Mouse (Mus musculus) midbrain, embryonic 13.5 days (tissue): Measurements from ENCODE around the gene Iscu. TPM values are rescaled to one million over a fixed set of nuclear protein-coding genes. Genes with fewer than 3 reads are reported as not detected.
"Not testable (repeated sequence)": the region's sequence is repeated elsewhere in the genome, so short reads cannot be mapped to it uniquely, and the experiment has no call there.

Experiments used
- ATAC-seq: fragments of 200-750 bp; cut with Nextera tagmentation; 2 replicates; pipeline ENCODE4 v1.8.0; 2017; ENCODE audit warnings: mild to moderate bottlenecking, moderate TSS enrichment, moderate library complexity
- H3K27ac ChIP-seq: fragments of 300-500 bp; sonication (generic); 2 replicates; pipeline ENCODE4 v1.5.1; 2015; ENCODE audit warnings: inconsistent platforms, mild to moderate bottlenecking, moderate library complexity
- H3K27me3 ChIP-seq: fragments of 300-500 bp; sonication (generic); 2 replicates; pipeline ENCODE4 v1.6.1; 2015; ENCODE audit warnings: mild to moderate bottlenecking, inconsistent platforms
- H3K36me3 ChIP-seq: fragments of 300-500 bp; sonication (generic); 2 replicates; pipeline ENCODE4 v1.6.1; 2015; ENCODE audit warnings: mild to moderate bottlenecking, inconsistent platforms
- H3K4me1 ChIP-seq: fragments of 300-500 bp; sonication (generic); replicated peaks from 2 replicates; pipeline ENCODE4 v1.6.1; 2015; ENCODE audit warnings: inconsistent platforms
- H3K4me2 ChIP-seq: fragments of 300-500 bp; sonication (generic); replicated peaks from 2 replicates; pipeline ENCODE4 v1.6.1; 2015; ENCODE audit warnings: moderate library complexity, mild to moderate bottlenecking, inconsistent platforms
- H3K4me3 ChIP-seq: fragments of 300-500 bp; sonication (generic); replicated peaks from 2 replicates; pipeline ENCODE4 v1.5.1; 2015; ENCODE audit warnings: mild to moderate bottlenecking, inconsistent platforms
- H3K9ac ChIP-seq: fragments of 300-500 bp; sonication (generic); replicated peaks from 2 replicates; pipeline ENCODE4 v1.6.1; 2015; ENCODE audit warnings: mild to moderate bottlenecking, inconsistent platforms
- H3K9me3 ChIP-seq: fragments of 300-500 bp; sonication (generic); 2 replicates; pipeline ENCODE4 v1.6.1; 2016; ENCODE audit warnings: mild to moderate bottlenecking, inconsistent platforms
- WGBS: fragments of 180-500 bp; shearing (Covaris S2); methylation state at CpG from one replicate; pipeline ENCODE4 v1.1.7; 2015; 5-methylcytosine and 5-hydroxymethylcytosine counted together
- polyA plus RNA-seq: library from polyadenylated mRNA; unstranded; fragments of >200 nt; fragmentation: Nextera tagmentation; extraction: Ambion mirVana; gene quantifications from 2 replicates; pipeline ENCODE4 v1.2.1, GENCODE M21; 2015

Gene Iscu
- polyA plus RNA-seq, 1 experiment from 2014 or later, result 93.0 TPM

DNA sequence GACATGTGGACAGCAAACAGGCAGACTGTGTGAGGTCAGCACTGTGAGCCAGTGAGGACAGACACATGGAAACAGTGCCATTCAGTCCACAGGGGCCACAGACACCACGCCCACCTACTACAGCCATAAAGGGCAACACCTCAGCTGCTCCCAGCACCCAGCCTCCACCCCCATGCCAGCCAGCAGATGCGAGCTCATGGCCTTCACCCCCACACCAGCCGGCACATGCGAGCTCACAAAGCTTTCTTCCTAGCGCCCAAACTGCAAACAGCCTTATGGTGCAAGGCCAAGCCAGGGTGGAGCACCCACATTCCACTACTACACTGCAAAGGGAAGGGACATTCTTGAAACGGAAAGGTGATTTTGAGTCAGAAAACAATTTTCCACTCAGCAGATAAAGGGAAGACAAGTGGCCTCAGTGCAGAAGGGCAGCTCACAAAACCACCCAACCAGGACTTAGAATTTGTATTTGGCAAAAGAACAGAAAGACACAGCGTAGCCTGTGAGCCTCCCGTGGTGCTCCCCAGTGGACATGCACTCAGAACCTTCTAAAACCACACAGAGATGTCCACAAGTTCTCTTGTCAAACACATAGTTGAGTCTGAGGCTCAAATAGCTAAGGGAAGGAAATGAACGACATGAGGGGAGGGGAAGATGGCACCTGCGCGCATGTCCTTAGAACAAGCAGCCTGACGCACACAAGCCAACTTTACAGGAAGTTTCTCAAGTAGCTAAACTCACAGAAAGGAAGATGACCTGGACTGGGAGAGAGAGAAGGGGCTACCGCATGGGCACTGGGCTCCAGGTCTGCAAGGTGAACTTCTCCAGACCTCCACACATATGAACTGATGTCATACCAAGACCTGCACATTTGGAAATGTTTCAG, 6.7 kb upstream of the Iscu start:
- WGBS, result 93% methylated on average over 13 of the region's 13 CpGs

DNA sequence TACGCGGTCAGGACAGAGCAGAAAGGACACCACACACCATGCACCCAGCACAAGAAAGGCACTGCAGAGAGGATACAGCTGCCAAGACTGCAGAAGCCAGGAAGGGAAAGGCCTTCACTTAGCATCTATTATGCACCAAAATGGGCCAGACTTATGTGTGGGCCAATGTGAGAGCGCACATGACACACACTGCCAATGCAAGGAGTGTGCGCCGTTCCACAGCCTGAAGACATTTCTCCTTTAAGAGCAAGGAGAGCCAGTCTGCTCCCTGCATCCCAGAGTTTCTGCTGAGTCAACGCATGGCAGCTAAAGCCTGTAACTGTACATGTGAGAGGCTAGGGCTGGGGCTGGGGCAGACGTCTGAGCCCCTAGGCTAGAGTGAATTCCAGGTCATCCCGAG, 3.7 kb upstream of the Iscu start:
- no peak overlapping the region for H3K9ac ChIP-seq
- H3K9me3 ChIP-seq, result no peaks in the 10 kb centered on the region
- H3K27me3 ChIP-seq, result no peaks in the 10 kb centered on the region
- 97% methylated on average over 8 of the region's 8 CpGs for WGBS
- no peak overlapping the region for H3K4me2 ChIP-seq
- H3K4me3 ChIP-seq, result no peak overlapping the region
- ATAC-seq, result no peak
- peaks cover 32% of the 10 kb centered on the region for H3K4me1 ChIP-seq
- H3K36me3 ChIP-seq, result peaks cover 39% of the 10 kb centered on the region
- no peak overlapping the region for H3K27ac ChIP-seq

More for the DNA sequence above, 6.7 kb upstream of the Iscu start:
- Histone ChIP-seq H3K4me1 (peaks cover 23% of the 10 kb centered on the region), H3K4me2 (no peak overlapping the region), H3K4me3 (no peak overlapping the region), H3K27me3 (no peaks in the 10 kb centered on the region), H3K9me3 (no peaks in the 10 kb centered on the region), H3K27ac (no peak overlapping the region), H3K36me3 (peaks cover 69% of the 10 kb centered on the region), H3K9ac (no peak overlapping the region)
- ATAC-seq, result no peak

DNA sequence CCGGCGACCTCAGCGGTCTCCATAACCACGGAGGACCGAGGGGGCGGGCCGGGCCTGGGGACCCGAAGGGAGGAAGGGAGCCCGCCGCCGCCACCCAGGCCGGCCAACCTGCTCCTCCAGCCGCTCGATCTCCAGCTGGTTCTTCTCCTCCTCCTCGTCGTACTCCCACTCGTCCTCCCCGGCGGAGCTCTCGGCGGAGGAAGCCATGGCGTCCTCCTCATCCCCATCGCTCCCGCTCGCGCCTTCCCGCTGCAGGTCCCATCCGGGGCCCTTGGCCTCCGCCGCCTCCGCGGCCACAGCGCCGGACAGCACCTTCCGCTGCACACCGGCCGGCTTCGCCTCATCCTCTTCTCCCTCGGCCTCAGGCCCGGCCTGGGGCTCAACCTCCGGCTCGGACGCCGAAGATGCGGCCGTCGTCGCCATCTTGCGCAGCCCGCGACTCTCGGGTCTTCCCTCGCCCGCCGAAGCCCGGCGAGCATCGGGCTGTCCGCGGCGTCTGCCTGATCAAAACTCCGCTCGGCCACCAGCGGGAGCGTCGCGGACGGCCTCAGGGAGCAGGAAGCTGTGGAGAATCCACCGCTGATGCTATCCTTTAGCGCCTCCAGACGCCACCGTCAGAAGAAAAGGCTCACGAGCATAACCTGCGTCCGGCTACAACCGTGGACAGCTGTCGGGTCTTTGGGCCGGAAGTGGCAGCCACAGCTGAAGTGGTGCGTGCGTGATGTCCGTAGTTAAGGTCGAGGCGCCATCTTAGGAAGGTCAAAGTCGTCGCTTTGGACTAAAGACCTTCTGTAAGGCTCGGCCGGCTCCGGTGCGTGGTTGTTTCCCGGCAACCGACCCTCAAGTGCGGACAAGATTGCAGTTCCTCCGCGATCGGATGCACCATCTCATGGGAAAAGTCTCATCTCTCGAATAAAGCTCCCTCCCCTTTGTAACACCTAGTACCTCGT, 1.1 kb upstream of the Iscu start:
- Histone ChIP-seq H3K9ac (peak overlapping the region; percentile 88), H3K4me2 (peak overlapping the region; percentile 96), H3K36me3 (peaks cover 48% of the 10 kb centered on the region), H3K4me3 (peak overlapping the region; percentile 86), H3K4me1 (peaks cover 35% of the 10 kb centered on the region), H3K27ac (peak overlapping the region; percentile 95), H3K9me3 (no peaks in the 10 kb centered on the region), H3K27me3 (no peaks in the 10 kb centered on the region)
- under 1% methylated on average over 92 of the region's 97 CpGs for WGBS
- ATAC-seq, result peak; percentile 82

DNA sequence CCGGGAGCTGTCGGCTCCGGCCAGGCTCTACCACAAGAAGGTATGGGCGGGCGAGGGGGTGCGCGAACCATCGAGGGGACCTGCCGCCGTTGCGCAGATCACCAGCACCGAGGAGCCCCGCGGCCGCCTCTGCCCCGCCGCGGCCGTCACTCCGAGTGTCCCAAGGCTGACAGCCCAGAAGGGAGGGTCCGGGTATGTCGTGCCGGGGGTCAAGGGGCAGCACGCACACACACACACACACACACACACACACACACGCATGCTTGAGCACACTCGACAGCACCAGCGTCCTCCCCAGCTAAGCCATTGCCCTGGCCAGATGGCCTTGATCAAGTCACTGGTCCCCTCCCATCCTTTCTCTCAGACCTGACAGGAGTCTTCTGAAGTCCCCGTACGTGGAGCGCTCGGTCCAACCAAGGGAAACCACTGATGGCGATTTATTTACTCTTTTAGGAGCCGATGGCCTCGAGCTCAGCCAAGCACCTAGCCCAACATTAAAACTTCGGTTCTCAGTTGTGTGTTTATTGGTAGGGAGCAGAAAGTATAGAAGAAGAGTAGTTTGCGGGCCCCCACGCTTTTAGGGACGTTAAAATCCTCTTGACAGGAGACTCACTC, 464 bp downstream of the Iscu start:
- H3K4me3 ChIP-seq, result peak overlapping the region; percentile 86
- WGBS, result 4% methylated on average over 21 of the region's 38 CpGs
- peak overlapping the region; percentile 95 for H3K27ac ChIP-seq
- H3K4me1 ChIP-seq, result peaks cover 35% of the 10 kb centered on the region
- ATAC-seq, result peak; percentile 69
- peak overlapping the region; percentile 88 for H3K9ac ChIP-seq
- H3K4me2 ChIP-seq, result peak overlapping the region; percentile 96
- no peaks in the 10 kb centered on the region for H3K27me3 ChIP-seq
- H3K36me3 ChIP-seq, result peaks cover 46% of the 10 kb centered on the region
- no peaks in the 10 kb centered on the region for H3K9me3 ChIP-seq

DNA sequence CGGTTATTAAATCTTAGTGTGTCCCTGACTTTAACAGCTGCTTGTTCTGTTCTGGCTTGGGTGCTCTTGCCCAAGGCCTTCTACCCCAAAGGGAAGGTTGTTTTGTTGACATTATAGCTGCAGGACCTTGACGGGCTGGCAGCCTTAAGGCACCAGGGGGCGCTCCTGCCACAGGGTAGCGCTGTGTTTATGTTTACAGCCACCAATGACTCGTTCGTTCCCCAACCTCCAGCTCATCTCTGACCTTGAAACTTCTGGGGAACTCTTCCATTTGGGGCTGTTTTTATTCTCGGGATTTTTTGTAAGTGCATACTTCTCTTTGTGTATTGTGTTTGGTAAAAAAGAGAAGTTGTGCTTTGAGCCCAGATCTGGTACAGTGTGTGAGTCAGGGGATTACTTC, 1.1 kb downstream of the Iscu start:
- WGBS, result under 1% methylated on average over 7 of the region's 7 CpGs
- Histone ChIP-seq H3K9me3 (no peaks in the 10 kb centered on the region), H3K27me3 (no peaks in the 10 kb centered on the region), H3K4me2 (peak overlapping the region; percentile 96), H3K36me3 (peaks cover 46% of the 10 kb centered on the region), H3K9ac (peak overlapping the region; percentile 88), H3K4me1 (peaks cover 33% of the 10 kb centered on the region), H3K27ac (no peak overlapping the region), H3K4me3 (peak overlapping the region; percentile 86)
- no peak for ATAC-seq

DNA sequence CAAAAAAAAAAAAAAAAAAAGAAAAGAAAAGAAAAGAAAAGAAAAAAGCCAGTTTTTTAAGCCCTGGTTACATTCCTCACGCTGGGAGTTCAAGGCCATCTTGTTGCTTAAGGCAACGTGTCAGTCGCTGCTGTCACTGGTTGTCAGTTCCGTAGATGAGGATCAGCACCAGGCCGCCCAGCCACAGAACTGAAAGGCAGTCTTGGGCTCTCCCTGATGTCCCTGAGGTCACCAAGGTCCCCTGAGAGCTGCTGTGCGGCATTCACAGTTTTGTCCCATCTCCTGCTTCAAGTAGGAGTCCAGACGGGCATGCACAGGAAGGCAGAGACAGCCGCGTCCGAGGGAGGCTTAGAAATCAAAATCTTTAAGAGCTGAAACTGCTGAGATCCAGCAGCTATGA, 3.0 kb downstream of the Iscu start:
- H3K36me3 ChIP-seq, result peaks cover 47% of the 10 kb centered on the region
- no peaks in the 10 kb centered on the region for H3K9me3 ChIP-seq
- no peak overlapping the region for H3K27ac ChIP-seq
- H3K4me2 ChIP-seq, result no peak overlapping the region
- H3K27me3 ChIP-seq, result no peaks in the 10 kb centered on the region
- ATAC-seq, result no peak
- no peak overlapping the region for H3K9ac ChIP-seq
- H3K4me1 ChIP-seq, result peaks cover 14% of the 10 kb centered on the region
- H3K4me3 ChIP-seq, result no peak overlapping the region
- 91% methylated on average over 10 of the region's 10 CpGs for WGBS

DNA sequence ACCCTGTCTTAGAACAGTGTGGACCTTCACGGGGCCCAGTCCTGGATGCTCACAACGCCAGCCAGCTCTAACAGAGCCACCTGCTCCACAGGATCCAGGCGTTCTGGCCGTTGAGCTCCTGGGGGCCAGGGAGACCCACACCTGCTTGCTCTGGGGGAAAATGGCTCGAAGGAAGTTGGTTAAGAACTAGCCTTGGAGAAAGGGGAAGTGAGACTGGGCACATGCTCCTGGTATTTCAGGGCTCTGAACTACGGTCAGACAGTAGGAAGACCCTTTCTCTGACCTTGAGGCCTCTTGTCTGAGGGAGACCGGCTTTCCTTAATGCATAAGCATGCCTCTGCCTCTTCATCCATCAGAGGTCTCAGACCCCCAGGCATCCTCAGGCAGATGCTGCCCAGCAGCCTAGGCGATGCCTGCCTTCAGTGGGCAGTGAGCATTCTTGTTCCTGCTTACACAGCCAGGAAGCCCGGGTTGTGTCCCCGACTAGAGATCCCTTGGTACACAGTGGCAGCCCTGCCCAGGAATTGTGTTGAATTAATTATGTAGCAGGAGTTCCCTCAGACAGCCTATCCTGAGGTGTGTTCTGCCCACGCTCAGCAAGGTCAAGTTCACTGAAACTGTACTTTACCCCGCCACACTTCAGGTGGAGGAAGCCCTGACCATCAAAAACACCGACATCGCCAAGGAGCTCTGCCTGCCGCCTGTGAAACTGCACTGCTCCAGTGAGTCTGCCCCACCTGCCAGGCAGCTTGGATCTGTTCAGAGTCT, 3.8 kb downstream of the Iscu start:
- H3K4me2 ChIP-seq, result no peak overlapping the region
- H3K27me3 ChIP-seq, result no peaks in the 10 kb centered on the region
- H3K9ac ChIP-seq, result no peak overlapping the region
- no peak for ATAC-seq
- peaks cover 47% of the 10 kb centered on the region for H3K36me3 ChIP-seq
- peaks cover 12% of the 10 kb centered on the region for H3K4me1 ChIP-seq
- no peak overlapping the region for H3K27ac ChIP-seq
- H3K4me3 ChIP-seq, result no peak overlapping the region
- H3K9me3 ChIP-seq, result no peaks in the 10 kb centered on the region
- 90% methylated on average over 15 of the region's 15 CpGs for WGBS

DNA sequence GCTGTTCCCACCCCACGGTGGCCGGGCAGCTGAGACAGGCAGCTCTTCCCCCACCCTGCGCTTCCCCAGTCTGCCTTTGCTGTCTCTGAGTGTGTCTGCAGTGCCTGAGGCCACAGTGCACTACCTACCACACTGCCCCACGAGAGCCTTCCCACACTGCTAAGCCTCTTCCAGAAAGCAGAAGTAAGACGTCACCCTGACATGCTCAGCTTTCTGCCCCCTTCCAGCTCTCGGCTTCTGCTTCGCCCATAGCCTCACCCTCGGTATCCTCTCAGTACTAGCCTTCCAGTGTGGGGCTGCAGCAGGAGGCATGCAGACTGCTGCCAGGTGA, 4.3 kb downstream of the Iscu start:
- no peak overlapping the region for H3K4me3 ChIP-seq
- no peaks in the 10 kb centered on the region for H3K27me3 ChIP-seq
- no peaks in the 10 kb centered on the region for H3K9me3 ChIP-seq
- H3K27ac ChIP-seq, result no peak overlapping the region
- WGBS, result 87% methylated on average over 8 of the region's 8 CpGs
- H3K4me2 ChIP-seq, result no peak overlapping the region
- no peak overlapping the region for H3K9ac ChIP-seq
- peaks cover 12% of the 10 kb centered on the region for H3K4me1 ChIP-seq
- peaks cover 47% of the 10 kb centered on the region for H3K36me3 ChIP-seq
- ATAC-seq, result no peak

DNA sequence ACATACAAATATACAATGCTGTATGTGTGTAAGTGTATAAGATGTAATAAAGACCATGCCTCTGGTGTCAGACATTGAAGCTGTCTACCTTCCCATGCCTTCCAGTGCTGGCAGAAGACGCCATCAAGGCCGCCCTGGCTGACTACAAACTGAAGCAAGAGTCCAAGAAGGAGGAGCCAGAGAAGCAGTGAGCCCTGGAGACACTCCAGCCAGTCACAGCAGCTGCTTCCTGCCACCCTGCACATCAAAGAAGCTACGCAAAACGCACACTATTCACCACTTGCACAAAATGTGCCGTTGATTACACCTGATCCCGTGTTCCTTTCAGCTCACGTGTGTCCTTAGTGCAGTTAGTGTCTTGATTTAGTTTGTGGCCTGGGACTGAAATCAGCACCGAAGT, 5.2 kb downstream of the Iscu start:
- not testable (repeated sequence) for ATAC-seq, H3K9me3 ChIP-seq, H3K27me3 ChIP-seq, H3K27ac ChIP-seq, H3K9ac ChIP-seq, H3K4me3 ChIP-seq, H3K4me2 ChIP-seq
- peaks cover 47% of the 10 kb centered on the region for H3K36me3 ChIP-seq
- WGBS, result 93% methylated on average over 8 of the region's 8 CpGs
- peaks cover 12% of the 10 kb centered on the region for H3K4me1 ChIP-seq

DNA sequence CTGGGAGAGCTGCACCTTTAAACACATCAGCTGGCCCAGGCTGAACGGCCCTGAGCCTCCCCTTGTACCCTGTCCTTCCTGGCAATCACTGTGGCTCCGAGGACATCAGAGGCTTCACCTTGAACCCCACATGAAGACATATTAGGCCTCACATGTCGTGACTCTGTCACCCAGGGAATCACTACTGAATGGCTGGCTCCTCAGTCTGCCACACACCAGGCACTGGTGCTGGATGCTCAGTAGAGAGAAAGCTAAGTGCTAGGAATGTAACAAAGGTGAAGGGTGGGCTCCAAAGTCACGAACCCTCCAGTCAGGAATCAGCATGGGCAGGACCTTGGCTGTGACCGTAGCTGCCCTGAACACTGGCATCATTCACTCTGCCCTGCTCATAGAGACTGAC, 7.0 kb downstream of the Iscu start:
- Histone ChIP-seq H3K27ac (no peak overlapping the region), H3K4me2 (no peak overlapping the region), H3K9ac (no peak overlapping the region), H3K4me3 (no peak overlapping the region), H3K9me3 (no peaks in the 10 kb centered on the region), H3K27me3 (peaks cover 19% of the 10 kb centered on the region), H3K36me3 (peaks cover 43% of the 10 kb centered on the region), H3K4me1 (no peaks in the 10 kb centered on the region)
- WGBS, result 83% methylated on average over 5 of the region's 5 CpGs
- ATAC-seq, result no peak

DNA sequence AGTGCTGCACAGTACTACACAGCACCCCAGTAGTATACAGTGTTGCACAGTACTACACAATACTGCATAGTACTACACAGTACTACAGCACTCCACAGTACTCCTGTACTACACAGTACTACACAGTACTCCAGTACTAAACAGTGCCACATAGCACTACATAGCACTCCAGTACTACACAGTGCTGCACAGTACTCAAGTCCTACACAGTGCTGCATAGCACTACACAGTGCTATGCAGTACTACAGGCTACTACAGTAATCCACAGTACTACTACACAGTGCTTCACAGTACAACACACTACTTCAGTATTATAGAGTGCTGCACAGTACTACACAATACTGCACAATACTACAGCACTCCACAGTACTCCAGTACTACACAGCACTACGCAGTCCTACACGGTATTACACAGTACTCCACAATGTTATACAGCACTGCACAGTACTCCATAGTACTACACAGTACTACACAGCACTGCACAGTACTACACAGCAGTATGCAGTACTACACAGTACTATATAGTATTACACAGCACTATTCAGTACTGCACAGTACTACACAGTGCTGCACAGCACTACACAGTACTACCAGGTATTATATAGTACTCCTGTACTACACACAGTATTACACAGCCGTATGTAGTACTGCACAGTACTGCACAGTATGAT, 7.7 kb downstream of the Iscu start:
- WGBS, result 96% methylated on average over 3 of the region's 3 CpGs
- ATAC-seq, result peak; percentile 40; the same call in 1 of the 2 replicates
- H3K36me3 ChIP-seq, result peaks cover 36% of the 10 kb centered on the region
- H3K27me3 ChIP-seq, result peaks cover 21% of the 10 kb centered on the region
- no peak overlapping the region for H3K4me3 ChIP-seq
- H3K4me1 ChIP-seq, result no peaks in the 10 kb centered on the region
- H3K9me3 ChIP-seq, result no peaks in the 10 kb centered on the region
- H3K9ac ChIP-seq, result no peak overlapping the region
- no peak overlapping the region for H3K27ac ChIP-seq
- H3K4me2 ChIP-seq, result no peak overlapping the region
